Mouse (Mus musculus): ENCODE data around the gene Anks1. TPM values are rescaled to one million over a fixed set of nuclear protein-coding genes. Genes with fewer than 3 reads are reported as not detected.

Gene Anks1
- total and polyA plus RNA-seq, 2 experiments = 8.8 to 10.0 TPM

GRCm38 (mm10) chr17:27940352-27940751, 31.2 kb downstream of the Anks1 start:
- WGBS = 79% methylated on average over 4 of the region's 4 CpGs
- DNase-seq (ENCODE audit: extremely low read depth, low read depth, low spot score) = no peak
- peaks cover 10% of the 10 kb centered on the region for H3K4me1 ChIP-seq (ENCODE audit: control insufficient read depth, insufficient read depth, low read length)

GRCm38 (mm10) chr17:27941178-27941577, 32.1 kb downstream of the Anks1 start:
- Histone ChIP-seq H3K27me3 (ENCODE audit: control insufficient read depth, insufficient read depth, low read length) (no peaks in the 10 kb centered on the region), H3K9ac (ENCODE audit: low read depth, low read length) (no peak overlapping the region), H3K4me1 (ENCODE audit: control insufficient read depth, insufficient read depth, low read length) (peaks cover 10% of the 10 kb centered on the region), H3K4me3 (ENCODE audit: insufficient read depth, low read depth, low read length) (no peak overlapping the region), H3K27ac (replicated peaks; ENCODE audit: insufficient read depth, low read depth, low read length) (no peak overlapping the region), H3K79me2 (ENCODE audit: control insufficient read depth, insufficient read depth, low read length) (peaks cover 16% of the 10 kb centered on the region), H3K36me3 (ENCODE audit: control insufficient read depth, insufficient read depth, low read length) (no peaks in the 10 kb centered on the region)
- no peak for TF ChIP-seq CTCF (IDR thresholded peaks at IDR 0.05; ENCODE audit: low read depth, low read length)
- TF ChIP-seq POLR2A (IDR thresholded peaks at IDR 0.05; ENCODE audit: extremely low read depth, insufficient read depth, low read length) = no peak
- no peak for DNase-seq (ENCODE audit: extremely low read depth, low read depth, low spot score)
- 74% methylated on average over 5 of the region's 5 CpGs for WGBS

More at GRCm38 (mm10) chr17:27940352-27940751, 31.2 kb downstream of the Anks1 start:
- TF ChIP-seq CTCF (IDR thresholded peaks at IDR 0.05; ENCODE audit: low read depth, low read length) = no peak
- no peak for TF ChIP-seq POLR2A (IDR thresholded peaks at IDR 0.05; ENCODE audit: extremely low read depth, insufficient read depth, low read length)
- Histone ChIP-seq H3K9ac (ENCODE audit: low read depth, low read length) (no peak overlapping the region), H3K27me3 (ENCODE audit: control insufficient read depth, insufficient read depth, low read length) (no peaks in the 10 kb centered on the region), H3K79me2 (ENCODE audit: control insufficient read depth, insufficient read depth, low read length) (peaks cover 19% of the 10 kb centered on the region), H3K27ac (replicated peaks; ENCODE audit: insufficient read depth, low read depth, low read length) (no peak overlapping the region), H3K4me3 (ENCODE audit: insufficient read depth, low read depth, low read length) (no peak overlapping the region), H3K36me3 (ENCODE audit: control insufficient read depth, insufficient read depth, low read length) (no peaks in the 10 kb centered on the region)

- WGBS = 79% methylated on average over 2 of the region's 2 CpGs
Measured at GRCm38 (mm10) chr17:27941698-27942097, 32.6 kb downstream of the Anks1 start.

GRCm38 (mm10) chr17:27942131-27942530, 33.0 kb downstream of the Anks1 start:
- WGBS = 97% methylated on average over 4 of the region's 4 CpGs

More at GRCm38 (mm10) chr17:27941698-27942097, 32.6 kb downstream of the Anks1 start:
- DNase-seq (ENCODE audit: extremely low read depth, low read depth, low spot score) = no peak
- H3K27ac ChIP-seq (replicated peaks; ENCODE audit: insufficient read depth, low read depth, low read length) = no peak overlapping the region
- H3K4me1 ChIP-seq (ENCODE audit: control insufficient read depth, insufficient read depth, low read length) = peaks cover 10% of the 10 kb centered on the region
- H3K4me3 ChIP-seq (ENCODE audit: insufficient read depth, low read depth, low read length) = no peak overlapping the region
- H3K36me3 ChIP-seq (ENCODE audit: control insufficient read depth, insufficient read depth, low read length) = no peaks in the 10 kb centered on the region
- no peak for TF ChIP-seq CTCF (IDR thresholded peaks at IDR 0.05; ENCODE audit: low read depth, low read length)
- no peak for TF ChIP-seq POLR2A (IDR thresholded peaks at IDR 0.05; ENCODE audit: extremely low read depth, insufficient read depth, low read length)
- peaks cover 19% of the 10 kb centered on the region for H3K79me2 ChIP-seq (ENCODE audit: control insufficient read depth, insufficient read depth, low read length)
- H3K27me3 ChIP-seq (ENCODE audit: control insufficient read depth, insufficient read depth, low read length) = no peaks in the 10 kb centered on the region
- no peak overlapping the region for H3K9ac ChIP-seq (ENCODE audit: low read depth, low read length)

GRCm38 (mm10) chr17:27945546-27946216, 36.6 kb downstream of the Anks1 start:
- TF ChIP-seq CTCF (IDR thresholded peaks at IDR 0.05; ENCODE audit: low read depth, low read length) (no peak), POLR2A (IDR thresholded peaks at IDR 0.05; ENCODE audit: extremely low read depth, insufficient read depth, low read length) (no peak)
- no peak overlapping the region for H3K27ac ChIP-seq (replicated peaks; ENCODE audit: insufficient read depth, low read depth, low read length)
- peak; percentile 57 for DNase-seq (ENCODE audit: extremely low read depth, low read depth, low spot score)
- no peaks in the 10 kb centered on the region for H3K36me3 ChIP-seq (ENCODE audit: control insufficient read depth, insufficient read depth, low read length)
- no peaks in the 10 kb centered on the region for H3K27me3 ChIP-seq (ENCODE audit: control insufficient read depth, insufficient read depth, low read length)
- peaks cover 37% of the 10 kb centered on the region; the same call in 1 of the 2 replicates for H3K79me2 ChIP-seq (ENCODE audit: control insufficient read depth, insufficient read depth, low read length)
- no peak overlapping the region for H3K4me3 ChIP-seq (ENCODE audit: insufficient read depth, low read depth, low read length)
- H3K4me1 ChIP-seq (ENCODE audit: control insufficient read depth, insufficient read depth, low read length) = 0 out of 2 replicates have a peak, but pooled peaks cover 2% of the 10 kb centered on the region
- 45% methylated on average over 6 of the region's 6 CpGs for WGBS
- H3K9ac ChIP-seq (ENCODE audit: low read depth, low read length) = no peak overlapping the region

More at GRCm38 (mm10) chr17:27942131-27942530, 33.0 kb downstream of the Anks1 start:
- H3K4me1 ChIP-seq (ENCODE audit: control insufficient read depth, insufficient read depth, low read length) = peaks cover 9% of the 10 kb centered on the region
- peaks cover 23% of the 10 kb centered on the region for H3K79me2 ChIP-seq (ENCODE audit: control insufficient read depth, insufficient read depth, low read length)
- TF ChIP-seq POLR2A (IDR thresholded peaks at IDR 0.05; ENCODE audit: extremely low read depth, insufficient read depth, low read length) (no peak), CTCF (IDR thresholded peaks at IDR 0.05; ENCODE audit: low read depth, low read length) (no peak)
- H3K9ac ChIP-seq (ENCODE audit: low read depth, low read length) = no peak overlapping the region
- no peaks in the 10 kb centered on the region for H3K36me3 ChIP-seq (ENCODE audit: control insufficient read depth, insufficient read depth, low read length)
- H3K4me3 ChIP-seq (ENCODE audit: insufficient read depth, low read depth, low read length) = no peak overlapping the region
- H3K27me3 ChIP-seq (ENCODE audit: control insufficient read depth, insufficient read depth, low read length) = no peaks in the 10 kb centered on the region
- H3K27ac ChIP-seq (replicated peaks; ENCODE audit: insufficient read depth, low read depth, low read length) = no peak overlapping the region
- DNase-seq (ENCODE audit: extremely low read depth, low read depth, low spot score) = no peak

- DNase-seq (ENCODE audit: extremely low read depth, low read depth, low spot score) = no peak
- H3K79me2 ChIP-seq (ENCODE audit: control insufficient read depth, insufficient read depth, low read length) = peaks cover 37% of the 10 kb centered on the region; the same call in 1 of the 2 replicates
- no peak overlapping the region for H3K4me3 ChIP-seq (ENCODE audit: insufficient read depth, low read depth, low read length)
- 0 out of 2 replicates have a peak, but pooled peaks cover 2% of the 10 kb centered on the region for H3K4me1 ChIP-seq (ENCODE audit: control insufficient read depth, insufficient read depth, low read length)
- no peaks in the 10 kb centered on the region for H3K27me3 ChIP-seq (ENCODE audit: control insufficient read depth, insufficient read depth, low read length)
- TF ChIP-seq POLR2A (IDR thresholded peaks at IDR 0.05; ENCODE audit: extremely low read depth, insufficient read depth, low read length) (no peak), CTCF (IDR thresholded peaks at IDR 0.05; ENCODE audit: low read depth, low read length) (no peak)
- no peaks in the 10 kb centered on the region for H3K36me3 ChIP-seq (ENCODE audit: control insufficient read depth, insufficient read depth, low read length)
- H3K27ac ChIP-seq (replicated peaks; ENCODE audit: insufficient read depth, low read depth, low read length) = no peak overlapping the region
- H3K9ac ChIP-seq (ENCODE audit: low read depth, low read length) = no peak overlapping the region
- WGBS = 88% methylated on average over 8 of the region's 8 CpGs
Measured at GRCm38 (mm10) chr17:27946371-27946770, 37.3 kb downstream of the Anks1 start.

Measured in liver, adult 2 months (tissue).